Mouse (Mus musculus) kidney, embryonic 16.5 days (tissue): ENCODE results near the gene Fn3k. TPM values are rescaled to one million over a fixed set of nuclear protein-coding genes. Genes with fewer than 3 reads are reported as not detected.

ENCODE experiments used
- ATAC-seq: fragments of 200-750 bp; cut with Nextera tagmentation; 2 replicates; pipeline ENCODE4 v1.8.0; 2017; ENCODE audit warnings: moderate TSS enrichment; ENCODE audit not compliant: low FRiP score, low TSS enrichment
- H3K27ac ChIP-seq: fragments of 300-500 bp; sonication (generic); 2 replicates; pipeline ENCODE4 v1.5.1; 2014; ENCODE audit warnings: low read length
- H3K27me3 ChIP-seq: fragments of 300-500 bp; sonication (generic); 2 replicates; pipeline ENCODE4 v1.6.1; 2014; ENCODE audit warnings: low read length, control low read depth, mixed read lengths; ENCODE audit not compliant: insufficient read depth
- H3K36me3 ChIP-seq: fragments of 300-500 bp; sonication (generic); 2 replicates; pipeline ENCODE4 v1.6.1; 2014; ENCODE audit warnings: low read length, control low read depth, mixed read lengths; ENCODE audit not compliant: insufficient read depth
- H3K4me1 ChIP-seq: fragments of 300-500 bp; sonication (generic); 2 replicates; pipeline ENCODE4 v1.6.1; 2014; ENCODE audit warnings: low read length, control low read depth, mixed read lengths; ENCODE audit not compliant: insufficient read depth
- H3K4me2 ChIP-seq: fragments of 300-500 bp; sonication (generic); replicated peaks from 2 replicates; pipeline ENCODE4 v1.6.1; 2014; ENCODE audit warnings: low read depth, low read length
- H3K4me3 ChIP-seq: fragments of 300-500 bp; sonication (generic); 2 replicates; pipeline ENCODE4 v1.5.1; 2014; ENCODE audit warnings: mild to moderate bottlenecking, low read length
- H3K9ac ChIP-seq: fragments of 300-500 bp; sonication (generic); replicated peaks from 2 replicates; pipeline ENCODE4 v1.6.1; 2014; ENCODE audit warnings: low read length
- H3K9me3 ChIP-seq: fragments of 300-500 bp; sonication (generic); 2 replicates; pipeline ENCODE4 v1.6.1; 2016; ENCODE audit warnings: low read length, control low read depth
- WGBS: fragments of 180-500 bp; shearing (Covaris S2); extraction: QIAGEN DNeasy Blood & Tissue Kit; methylation state at CpG from one replicate; pipeline ENCODE4 v1.1.7; 2014; 5-methylcytosine and 5-hydroxymethylcytosine counted together
- polyA plus RNA-seq: library from polyadenylated mRNA; unstranded; fragments of >200 nt; fragmentation: Nextera tagmentation; extraction: Ambion mirVana; gene quantifications from 2 replicates; pipeline ENCODE4 v1.2.1, GENCODE M21; 2015

Gene Fn3k
- polyA plus RNA-seq: 2.4 and 3.6 TPM in 2 replicates

DNA sequence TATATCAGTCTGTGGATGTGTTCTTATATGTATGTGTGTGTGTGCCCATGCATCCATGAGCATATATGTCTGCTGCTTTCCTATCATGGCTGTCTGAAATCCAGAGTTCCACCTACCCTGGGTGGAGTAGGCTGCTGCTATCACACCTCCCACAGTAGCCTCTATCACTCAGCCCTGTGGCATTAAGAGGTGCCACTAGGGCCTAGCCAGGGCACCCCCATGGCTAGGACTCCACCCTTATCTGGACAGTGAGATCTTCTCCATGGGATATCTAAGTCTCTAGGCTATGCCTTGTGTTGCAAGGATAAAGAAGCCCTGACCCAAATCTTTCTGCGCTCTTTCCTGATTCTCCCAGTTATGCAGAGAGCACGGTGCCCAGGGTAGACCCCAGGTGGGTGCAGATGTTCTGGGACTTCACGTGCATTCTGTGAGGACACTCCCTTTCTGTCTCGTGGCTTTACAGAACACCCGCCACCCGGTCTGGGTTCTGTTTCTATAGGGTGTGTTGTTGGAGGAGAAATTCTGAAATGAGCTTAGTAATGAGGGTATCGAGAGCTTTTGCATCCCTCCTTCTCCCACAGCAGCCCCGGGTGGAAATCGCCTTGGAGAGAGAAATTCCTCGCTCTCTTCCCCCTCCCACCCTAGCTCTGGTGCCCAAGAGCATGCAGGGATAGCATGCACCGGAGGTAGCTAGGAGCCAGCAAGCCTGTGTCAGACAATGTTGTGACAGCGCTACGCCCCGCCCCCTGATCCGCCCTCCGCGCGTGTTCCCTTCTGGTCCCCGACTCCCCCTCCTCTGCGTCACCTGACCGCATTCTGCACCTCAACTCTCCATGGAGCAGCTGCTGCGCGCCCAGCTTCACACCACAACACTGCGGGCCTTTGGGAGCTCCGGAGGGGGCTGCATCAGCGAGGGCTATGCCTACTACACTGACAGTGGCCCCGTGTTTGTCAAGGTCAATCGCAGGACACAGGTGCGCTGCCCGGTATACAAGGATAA, at the start of gene Fn3k:
TSS of gene Fn3k (plus strand) at position 758 of the 1,000 bp plus-strand sequence.
- peak; percentile 95 for ATAC-seq
- H3K36me3 ChIP-seq: 0 out of 2 replicates have a peak, but pooled peaks cover 4% of the 10 kb centered on the region
- no peak within 1 kb of the TSS for H3K27ac ChIP-seq
- peaks cover 12% of the 10 kb centered on the region for H3K4me1 ChIP-seq
- H3K27me3 ChIP-seq: no peaks in the 10 kb centered on the region
- peak within 1 kb of the TSS; percentile 51 for H3K4me3 ChIP-seq
- peak within 1 kb of the TSS; percentile 73 for H3K4me2 ChIP-seq
- no peaks in the 10 kb centered on the region for H3K9me3 ChIP-seq
- peak within 1 kb of the TSS; percentile 62 for H3K9ac ChIP-seq
- 6% methylated on average over 30 of the region's 30 CpGs for WGBS

DNA sequence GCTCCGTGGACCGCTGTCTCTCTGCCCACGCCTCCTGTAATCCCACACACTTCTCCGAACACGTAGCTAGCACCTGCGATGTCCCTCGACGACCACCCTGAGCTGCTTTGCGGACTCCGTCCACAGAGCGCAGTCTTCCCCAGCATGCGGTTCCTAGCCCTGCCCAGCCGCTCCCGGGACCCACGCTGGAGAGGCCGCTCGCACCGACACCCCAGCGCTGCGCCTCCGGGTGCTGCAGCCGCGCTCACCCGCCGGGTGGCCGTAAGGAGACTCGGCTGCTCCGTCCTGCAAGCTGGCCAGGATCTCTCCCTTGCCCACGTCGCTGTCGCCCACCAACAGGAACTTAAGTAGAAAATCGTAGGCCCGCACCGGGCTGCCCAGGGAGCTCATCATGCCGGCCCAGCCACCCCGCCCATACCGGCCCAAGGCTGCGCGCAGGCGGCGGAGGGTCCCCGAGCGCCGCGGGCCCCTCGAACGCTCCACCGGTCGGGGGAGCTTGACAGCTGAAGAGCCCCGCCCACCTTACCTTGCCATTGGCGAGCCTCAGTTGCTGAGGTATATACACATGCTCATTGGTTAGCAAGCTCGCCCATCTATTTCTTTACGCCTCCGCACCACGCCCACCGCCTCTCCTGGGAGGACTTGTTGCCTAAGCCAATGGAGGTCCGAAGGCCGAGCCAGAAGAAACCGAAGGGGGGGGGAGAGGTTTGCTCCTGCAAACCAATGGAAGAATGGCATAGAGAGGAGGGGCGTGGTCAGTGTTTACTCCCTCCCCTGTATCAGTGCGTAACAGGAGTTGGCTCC, 46.8 kb upstream of the Fn3k start, which contains the start of gene Rab40b:
TSS of gene Rab40b (minus strand) at position 502 of the 804 bp plus-strand sequence.
- H3K27ac ChIP-seq: no peak within 1 kb of the TSS

GRCm38 (mm10) chr11:121388554-121388945, 46.2 kb upstream of the Fn3k start:
- Histone ChIP-seq H3K27me3 (no peaks in the 10 kb centered on the region), H3K4me2 (peak overlapping the region; percentile 95), H3K9ac (peak overlapping the region; percentile 51), H3K27ac (no peak overlapping the region), H3K36me3 (no peaks in the 10 kb centered on the region), H3K4me1 (peaks cover 10% of the 10 kb centered on the region; the same call in 1 of the 2 replicates), H3K4me3 (peak overlapping the region; percentile 70), H3K9me3 (no peaks in the 10 kb centered on the region)
- 3% methylated on average over 6 of the region's 6 CpGs for WGBS
- ATAC-seq: 0 out of 2 replicates have a peak, but pooled peaks have one; percentile 16

More for the DNA sequence above, 46.8 kb upstream of the Fn3k start, which contains the start of gene Rab40b:
- under 1% methylated on average over 61 of the region's 61 CpGs for WGBS
- Histone ChIP-seq H3K4me3 (peak within 1 kb of the TSS; percentile 70), H3K36me3 (no peaks in the 10 kb centered on the region), H3K4me1 (peaks cover 10% of the 10 kb centered on the region; the same call in 1 of the 2 replicates), H3K9ac (peak within 1 kb of the TSS; percentile 70), H3K4me2 (peak within 1 kb of the TSS; percentile 95), H3K9me3 (no peaks in the 10 kb centered on the region), H3K27me3 (no peaks in the 10 kb centered on the region)
- ATAC-seq: peak; percentile 100

GRCm38 (mm10) chr11:121390793-121391192, 43.9 kb upstream of the Fn3k start:
- no peak for ATAC-seq
- H3K9ac ChIP-seq: no peak overlapping the region
- H3K4me2 ChIP-seq: no peak overlapping the region
- H3K4me3 ChIP-seq: no peak overlapping the region
- WGBS: 75% methylated on average over 3 of the region's 3 CpGs
- H3K27me3 ChIP-seq: no peaks in the 10 kb centered on the region
- H3K4me1 ChIP-seq: peaks cover 10% of the 10 kb centered on the region; the same call in 1 of the 2 replicates
- H3K36me3 ChIP-seq: no peaks in the 10 kb centered on the region
- H3K27ac ChIP-seq: no peak overlapping the region
- no peaks in the 10 kb centered on the region for H3K9me3 ChIP-seq

DNA sequence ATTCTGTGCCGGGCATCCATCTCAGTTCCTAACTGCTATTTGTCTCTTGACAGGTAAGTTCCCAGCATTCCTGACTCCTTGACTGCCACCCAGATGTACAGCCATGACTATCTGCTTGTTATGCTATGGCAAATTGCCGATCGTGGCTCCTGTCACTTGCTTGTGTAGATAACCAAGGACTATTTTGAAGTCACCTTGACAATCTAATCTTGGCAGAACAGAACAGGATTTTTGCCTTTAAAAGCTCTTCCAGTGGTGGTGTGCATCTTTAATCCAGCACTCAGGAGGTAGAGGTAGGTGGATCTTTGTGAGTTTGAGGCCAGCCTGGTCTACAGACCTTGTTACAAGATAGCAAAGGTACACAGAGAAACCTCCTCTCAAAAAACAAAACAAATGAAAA, 42.3 kb upstream of the Fn3k start:
- Histone ChIP-seq H3K4me3 (no peak overlapping the region), H3K4me2 (no peak overlapping the region), H3K9me3 (no peaks in the 10 kb centered on the region), H3K36me3 (no peaks in the 10 kb centered on the region), H3K4me1 (peaks cover 5% of the 10 kb centered on the region; the same call in 1 of the 2 replicates), H3K27me3 (no peaks in the 10 kb centered on the region), H3K9ac (no peak overlapping the region), H3K27ac (no peak overlapping the region)
- whole genome bisulfite sequencing: 90% methylated on average over 3 of the region's 3 CpGs
- ATAC-seq: no peak

- Histone ChIP-seq H3K36me3 (no peaks in the 10 kb centered on the region), H3K4me3 (no peak overlapping the region), H3K27me3 (no peaks in the 10 kb centered on the region; the same call in 1 of the 2 replicates), H3K9me3 (no peaks in the 10 kb centered on the region), H3K4me2 (no peak overlapping the region), H3K9ac (no peak overlapping the region), H3K4me1 (no peaks in the 10 kb centered on the region), H3K27ac (no peak overlapping the region)
- 69% methylated on average over 3 of the region's 3 CpGs for WGBS
- ATAC-seq: no peak
These were observed 27.2 kb upstream of the Fn3k start for GRCm38 (mm10) chr11:121407366-121408155.

- H3K4me2 ChIP-seq: no peak overlapping the region
- no peaks in the 10 kb centered on the region; the same call in 1 of the 2 replicates for H3K27me3 ChIP-seq
- H3K9me3 ChIP-seq: no peaks in the 10 kb centered on the region
- no peaks in the 10 kb centered on the region for H3K36me3 ChIP-seq
- H3K9ac ChIP-seq: no peak overlapping the region
- no peak for ATAC-seq
- no peak overlapping the region for H3K4me3 ChIP-seq
- H3K4me1 ChIP-seq: no peaks in the 10 kb centered on the region
- WGBS: 81% methylated on average over 5 of the region's 5 CpGs
- no peak overlapping the region for H3K27ac ChIP-seq
These were observed 20.0 kb upstream of the Fn3k start for GRCm38 (mm10) chr11:121414762-121415161.

DNA sequence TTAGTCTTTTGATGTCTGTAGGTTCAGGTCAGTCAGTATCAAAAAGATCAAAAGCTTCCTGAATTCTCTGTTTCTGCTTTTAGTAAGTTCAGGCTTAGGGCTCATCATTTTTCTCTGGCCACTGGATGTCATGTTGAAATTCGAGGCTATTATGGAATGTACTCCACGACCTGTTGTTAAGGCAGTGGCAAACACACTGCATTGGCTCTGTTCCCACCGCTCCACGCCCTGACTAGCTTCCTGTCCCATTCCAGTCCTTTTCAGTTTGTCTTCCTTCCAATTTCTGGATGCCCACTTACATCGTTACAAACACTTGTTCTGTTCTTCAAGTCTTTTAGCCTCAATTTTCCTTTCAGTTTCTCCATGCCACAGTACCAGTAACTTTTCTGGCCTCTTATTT, 19.4 kb upstream of the Fn3k start:
- Histone ChIP-seq H3K9ac (no peak overlapping the region), H3K36me3 (no peaks in the 10 kb centered on the region), H3K4me1 (peaks cover 1% of the 10 kb centered on the region), H3K4me3 (no peak overlapping the region), H3K27ac (no peak overlapping the region), H3K4me2 (no peak overlapping the region), H3K27me3 (no peaks in the 10 kb centered on the region; the same call in 1 of the 2 replicates), H3K9me3 (no peaks in the 10 kb centered on the region)
- ATAC-seq: no peak
- WGBS: 57% methylated on average over 5 of the region's 5 CpGs

DNA sequence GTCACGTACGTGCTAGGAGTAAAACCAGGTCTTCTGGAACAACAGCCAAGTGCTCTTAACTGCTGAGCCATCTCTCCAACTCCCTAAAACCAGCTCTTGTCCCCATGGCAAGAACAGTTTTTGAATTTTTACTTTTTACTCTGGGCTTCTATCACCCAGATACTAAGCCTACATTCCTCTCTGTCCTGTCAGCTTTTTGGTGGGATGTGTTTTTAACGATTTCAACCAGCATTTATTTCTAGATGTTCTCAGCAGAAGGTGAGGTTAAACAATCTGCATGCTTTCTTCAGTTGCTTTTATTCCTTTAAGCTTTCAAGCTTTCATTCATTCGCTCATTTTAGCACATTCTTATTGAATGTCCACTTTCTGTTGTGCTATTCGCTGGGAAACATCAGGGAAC, 16.7 kb upstream of the Fn3k start:
- H3K27me3 ChIP-seq: no peaks in the 10 kb centered on the region
- H3K4me1 ChIP-seq: peaks cover 11% of the 10 kb centered on the region
- WGBS: 84% methylated on average over 5 of the region's 5 CpGs
- no peaks in the 10 kb centered on the region for H3K9me3 ChIP-seq
- H3K27ac ChIP-seq: no peak overlapping the region
- no peak overlapping the region for H3K9ac ChIP-seq
- no peak overlapping the region for H3K4me2 ChIP-seq
- no peaks in the 10 kb centered on the region for H3K36me3 ChIP-seq
- ATAC-seq: no peak
- H3K4me3 ChIP-seq: no peak overlapping the region
